Mouse (Mus musculus): ENCODE data around the gene Tmem203. TPM values are rescaled to one million over a fixed set of nuclear protein-coding genes. Genes with fewer than 3 reads are reported as not detected.
A peak's percentile ranks its signal among the peaks of the same experiment; 100 is the strongest.

Gene Tmem203
- polyA plus RNA-seq, 1 experiment, result 48.9 TPM

DNA sequence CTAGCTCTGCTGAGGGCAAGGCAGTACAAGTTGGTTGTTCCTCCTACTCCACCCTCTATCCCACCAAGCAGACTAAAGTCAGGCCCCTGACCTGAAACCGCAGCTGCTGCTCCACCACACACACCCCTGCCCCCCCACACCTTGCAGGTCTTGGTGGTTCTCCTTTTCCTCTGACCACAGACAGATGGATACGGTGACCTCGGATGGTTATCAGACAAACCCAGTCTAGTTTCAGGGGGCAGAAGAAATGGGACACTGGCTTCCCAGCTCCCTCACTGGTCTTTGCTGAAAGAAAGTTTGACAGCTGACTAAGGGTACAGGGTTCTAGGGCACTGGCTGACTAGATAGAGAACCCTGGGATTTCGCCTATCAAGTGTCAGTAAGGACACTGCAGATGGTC lies 21.8 kb upstream of the Tmem203 start:
- DNase-seq, result no peak
- Histone ChIP-seq H3K27me3 (replicated peaks; ENCODE audit: control insufficient read depth, insufficient read depth, low read length) (no peaks in the 10 kb centered on the region), H3K27ac (ENCODE audit: insufficient read depth, low read depth, low read length) (peak overlapping the region; percentile 65), H3K4me3 (ENCODE audit: insufficient read depth, low read depth, low read length) (peak overlapping the region; percentile 29), H3K4me1 (ENCODE audit: control insufficient read depth, insufficient read depth, low read length) (peaks cover 12% of the 10 kb centered on the region), H3K36me3 (ENCODE audit: control insufficient read depth, insufficient read depth, low read length) (no peaks in the 10 kb centered on the region)
- TF ChIP-seq CTCF (conservative IDR thresholded peaks at IDR 0.05; ENCODE audit: insufficient read depth, insufficient read length, low read depth, low read length), result no peak
- 62% methylated on average over 4 of the region's 4 CpGs for WGBS

- no peak for TF ChIP-seq POLR2A (IDR thresholded peaks at IDR 0.05; ENCODE audit: low read depth, low read length)
- TF ChIP-seq CTCF (conservative IDR thresholded peaks at IDR 0.05; ENCODE audit: insufficient read depth, insufficient read length, low read depth, low read length), result no peak
- peak within 1 kb of the TSS; percentile 65 for H3K27ac ChIP-seq (ENCODE audit: insufficient read depth, low read depth, low read length)
- 44% methylated on average over 3 of the region's 3 CpGs for WGBS
Observed at GRCm38 (mm10) chr2:25234050-25234449, 21.2 kb upstream of the Tmem203 start, which contains the start of gene Slc34a3. Gene Slc34a3 (minus strand): TSS chr2:25234364.

DNA sequence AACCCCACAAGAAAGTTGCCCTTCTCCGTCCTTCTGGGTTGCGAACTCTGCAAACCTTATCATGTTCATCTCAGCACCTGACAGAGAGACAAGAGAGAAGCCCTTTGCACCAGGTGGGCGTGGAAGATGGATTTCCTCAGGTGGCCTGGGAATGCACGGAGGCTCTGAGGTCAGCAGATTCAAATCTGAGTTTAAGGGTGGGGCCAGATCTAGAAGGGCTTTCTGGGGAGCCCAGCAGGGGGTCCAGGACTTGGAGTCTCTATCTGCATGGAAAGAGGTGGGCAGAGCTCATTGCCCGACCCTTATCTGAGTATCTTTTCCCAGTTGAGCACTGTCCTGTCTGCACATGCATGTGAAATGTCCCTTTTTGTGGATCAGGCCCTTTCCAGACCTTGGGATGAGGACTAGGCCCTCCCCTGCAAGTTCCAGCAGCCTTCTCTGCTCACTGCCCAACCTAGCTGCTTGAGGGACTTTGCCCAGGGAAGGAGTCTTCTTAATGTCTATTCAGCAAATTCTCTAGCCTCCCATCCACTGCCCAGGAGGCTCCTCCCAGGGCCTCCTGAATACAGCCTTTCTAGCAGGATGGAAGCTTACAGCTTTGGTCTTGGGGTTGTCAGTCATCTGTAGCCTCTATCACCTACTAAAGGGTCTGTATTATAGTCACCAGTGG lies 20.6 kb upstream of the Tmem203 start:
- H3K27me3 ChIP-seq (replicated peaks; ENCODE audit: control insufficient read depth, insufficient read depth, low read length), result no peaks in the 10 kb centered on the region
- no peaks in the 10 kb centered on the region for H3K36me3 ChIP-seq (ENCODE audit: control insufficient read depth, insufficient read depth, low read length)
- peak; percentile 86 for DNase-seq
- 52% methylated on average over 5 of the region's 5 CpGs for WGBS
- peaks cover 12% of the 10 kb centered on the region for H3K4me1 ChIP-seq (ENCODE audit: control insufficient read depth, insufficient read depth, low read length)
- TF ChIP-seq CTCF (conservative IDR thresholded peaks at IDR 0.05; ENCODE audit: insufficient read depth, insufficient read length, low read depth, low read length) (no peak), POLR2A (IDR thresholded peaks at IDR 0.05; ENCODE audit: low read depth, low read length) (no peak)
- H3K27ac ChIP-seq (ENCODE audit: insufficient read depth, low read depth, low read length), result peak overlapping the region; percentile 54
- no peak overlapping the region for H3K4me3 ChIP-seq (ENCODE audit: insufficient read depth, low read depth, low read length)

More at GRCm38 (mm10) chr2:25234050-25234449, 21.2 kb upstream of the Tmem203 start, which contains the start of gene Slc34a3:
- peak; percentile 63 for DNase-seq
- Histone ChIP-seq H3K36me3 (ENCODE audit: control insufficient read depth, insufficient read depth, low read length) (no peaks in the 10 kb centered on the region), H3K27me3 (replicated peaks; ENCODE audit: control insufficient read depth, insufficient read depth, low read length) (no peaks in the 10 kb centered on the region), H3K4me3 (ENCODE audit: insufficient read depth, low read depth, low read length) (peak within 1 kb of the TSS; percentile 34), H3K4me1 (ENCODE audit: control insufficient read depth, insufficient read depth, low read length) (peaks cover 12% of the 10 kb centered on the region)

GRCm38 (mm10) chr2:25236614-25237013 lies 18.6 kb upstream of the Tmem203 start, which contains the start of gene Rnf224:
Gene Rnf224 (minus strand): TSS chr2:25236787.
- H3K27me3 ChIP-seq (replicated peaks; ENCODE audit: control insufficient read depth, insufficient read depth, low read length), result no peaks in the 10 kb centered on the region
- peaks cover 22% of the 10 kb centered on the region for H3K4me1 ChIP-seq (ENCODE audit: control insufficient read depth, insufficient read depth, low read length)
- no peak within 1 kb of the TSS for H3K4me3 ChIP-seq (ENCODE audit: insufficient read depth, low read depth, low read length)
- peak within 1 kb of the TSS; percentile 62; the same call in 1 of the 2 replicates for H3K27ac ChIP-seq (ENCODE audit: insufficient read depth, low read depth, low read length)
- WGBS, result 50% methylated on average over 8 of the region's 8 CpGs
- no peaks in the 10 kb centered on the region for H3K36me3 ChIP-seq (ENCODE audit: control insufficient read depth, insufficient read depth, low read length)
- TF ChIP-seq CTCF (conservative IDR thresholded peaks at IDR 0.05; ENCODE audit: insufficient read depth, insufficient read length, low read depth, low read length), result no peak
- no peak for TF ChIP-seq POLR2A (IDR thresholded peaks at IDR 0.05; ENCODE audit: low read depth, low read length)
- DNase-seq, result no peak

- TF ChIP-seq CTCF (conservative IDR thresholded peaks at IDR 0.05; ENCODE audit: insufficient read depth, insufficient read length, low read depth, low read length) (no peak), POLR2A (IDR thresholded peaks at IDR 0.05; ENCODE audit: low read depth, low read length) (no peak)
- H3K4me3 ChIP-seq (ENCODE audit: insufficient read depth, low read depth, low read length), result no peak overlapping the region
- H3K27ac ChIP-seq (ENCODE audit: insufficient read depth, low read depth, low read length), result peak overlapping the region; percentile 62; the same call in 1 of the 2 replicates
- peaks cover 22% of the 10 kb centered on the region for H3K4me1 ChIP-seq (ENCODE audit: control insufficient read depth, insufficient read depth, low read length)
- no peaks in the 10 kb centered on the region for H3K27me3 ChIP-seq (replicated peaks; ENCODE audit: control insufficient read depth, insufficient read depth, low read length)
- 50% methylated on average over 4 of the region's 4 CpGs for WGBS
- no peaks in the 10 kb centered on the region for H3K36me3 ChIP-seq (ENCODE audit: control insufficient read depth, insufficient read depth, low read length)
- DNase-seq, result peak; percentile 76
Observed at GRCm38 (mm10) chr2:25237522-25237921, 17.7 kb upstream of the Tmem203 start.

- TF ChIP-seq POLR2A (IDR thresholded peaks at IDR 0.05; ENCODE audit: low read depth, low read length), result no peak
- TF ChIP-seq CTCF (conservative IDR thresholded peaks at IDR 0.05; ENCODE audit: insufficient read depth, insufficient read length, low read depth, low read length), result no peak
Observed at GRCm38 (mm10) chr2:25238106-25238505, 17.1 kb upstream of the Tmem203 start.

DNA sequence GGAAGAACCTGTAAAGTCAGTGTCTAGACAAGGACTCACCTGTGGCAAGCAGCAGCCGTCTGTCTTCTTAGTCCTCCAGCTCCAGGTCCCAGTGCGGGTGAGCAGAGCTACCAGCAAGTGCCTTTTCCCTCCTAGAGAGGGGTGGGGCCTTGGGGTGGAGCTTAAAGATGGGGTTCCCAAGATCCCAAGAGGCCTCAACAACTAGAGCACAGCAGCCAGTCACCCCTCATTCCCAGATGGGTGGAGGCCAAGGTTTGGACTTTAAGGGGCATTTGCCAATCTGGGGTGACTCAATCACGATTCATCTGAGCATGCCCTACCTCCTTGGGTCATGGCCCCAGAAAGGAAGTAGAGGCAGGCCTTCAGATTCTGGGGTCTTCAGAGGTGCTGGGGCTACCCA lies 15.5 kb upstream of the Tmem203 start:
- TF ChIP-seq POLR2A (IDR thresholded peaks at IDR 0.05; ENCODE audit: low read depth, low read length) (no peak), CTCF (conservative IDR thresholded peaks at IDR 0.05; ENCODE audit: insufficient read depth, insufficient read length, low read depth, low read length) (no peak)
- Histone ChIP-seq H3K4me3 (ENCODE audit: insufficient read depth, low read depth, low read length) (no peak overlapping the region), H3K4me1 (ENCODE audit: control insufficient read depth, insufficient read depth, low read length) (peaks cover 22% of the 10 kb centered on the region), H3K27ac (ENCODE audit: insufficient read depth, low read depth, low read length) (no peak overlapping the region), H3K27me3 (replicated peaks; ENCODE audit: control insufficient read depth, insufficient read depth, low read length) (no peaks in the 10 kb centered on the region), H3K36me3 (ENCODE audit: control insufficient read depth, insufficient read depth, low read length) (no peaks in the 10 kb centered on the region)
- no peak for DNase-seq
- 81% methylated on average over 3 of the region's 3 CpGs for WGBS

More at GRCm38 (mm10) chr2:25238106-25238505, 17.1 kb upstream of the Tmem203 start:
- no peak overlapping the region for H3K4me3 ChIP-seq (ENCODE audit: insufficient read depth, low read depth, low read length)
- no peaks in the 10 kb centered on the region for H3K36me3 ChIP-seq (ENCODE audit: control insufficient read depth, insufficient read depth, low read length)
- H3K4me1 ChIP-seq (ENCODE audit: control insufficient read depth, insufficient read depth, low read length), result peaks cover 22% of the 10 kb centered on the region
- H3K27ac ChIP-seq (ENCODE audit: insufficient read depth, low read depth, low read length), result peak overlapping the region; percentile 50; the same call in 1 of the 2 replicates
- no peaks in the 10 kb centered on the region for H3K27me3 ChIP-seq (replicated peaks; ENCODE audit: control insufficient read depth, insufficient read depth, low read length)
- DNase-seq, result no peak

All from kidney, adult 2 months (tissue).